Mouse (Mus musculus) embryonic facial prominence, embryonic 12.5 days (tissue): Measurements from ENCODE around the gene Clec1a. TPM values are rescaled to one million over a fixed set of nuclear protein-coding genes. Genes with fewer than 3 reads are reported as not detected.

Experiments used
- ATAC-seq: fragments of 200-750 bp; cut with Nextera tagmentation; 2 replicates; pipeline ENCODE4 v1.8.0; 2017; ENCODE audit not compliant: insufficient number of reproducible peaks, insufficient read depth, low FRiP score, low TSS enrichment
- H3K27ac ChIP-seq: fragments of 300-500 bp; sonication (generic); 2 replicates; pipeline ENCODE4 v1.5.1; 2016; ENCODE audit warnings: mild to moderate bottlenecking
- H3K27me3 ChIP-seq: fragments of 300-500 bp; sonication (generic); 2 replicates; pipeline ENCODE4 v1.6.1; 2016; ENCODE audit warnings: mild to moderate bottlenecking, moderate library complexity
- H3K36me3 ChIP-seq: fragments of 300-500 bp; sonication (generic); 2 replicates; pipeline ENCODE4 v1.6.1; 2016; ENCODE audit warnings: mild to moderate bottlenecking
- H3K4me1 ChIP-seq: fragments of 300-500 bp; sonication (generic); 2 replicates; pipeline ENCODE4 v1.6.1; 2016
- H3K4me2 ChIP-seq: fragments of 300-500 bp; sonication (generic); replicated peaks from 2 replicates; pipeline ENCODE4 v1.6.1; 2016; ENCODE audit warnings: mild to moderate bottlenecking, moderate library complexity
- H3K4me3 ChIP-seq: fragments of 300-500 bp; sonication (generic); 2 replicates; pipeline ENCODE4 v1.5.1; 2016; ENCODE audit warnings: mild to moderate bottlenecking
- H3K9ac ChIP-seq: fragments of 300-500 bp; sonication (generic); 2 replicates; pipeline ENCODE4 v1.6.1; 2016; ENCODE audit warnings: mild to moderate bottlenecking, moderate library complexity
- H3K9me3 ChIP-seq: fragments of 300-500 bp; sonication (generic); 2 replicates; pipeline ENCODE4 v1.6.1; 2016; ENCODE audit warnings: mild to moderate bottlenecking, moderate library complexity
- WGBS: fragments of 180-500 bp; shearing (Covaris S2); methylation state at CpG from one replicate; pipeline ENCODE4 v1.1.7; 2016; 5-methylcytosine and 5-hydroxymethylcytosine counted together
- polyA plus RNA-seq: library from polyadenylated mRNA; unstranded; fragments of >200 nt; fragmentation: Nextera tagmentation; extraction: Ambion mirVana; gene quantifications from 2 replicates; pipeline ENCODE4 v1.2.1, GENCODE M21; 2016

Gene Clec1a
- polyA plus RNA-seq, 1 experiment from 2014 or later: 1.9 TPM

- Histone ChIP-seq H3K4me3 (no peak overlapping the region), H3K4me2 (no peak overlapping the region), H3K27me3 (no peaks in the 10 kb centered on the region), H3K9ac (no peak overlapping the region), H3K9me3 (no peaks in the 10 kb centered on the region), H3K36me3 (no peaks in the 10 kb centered on the region), H3K27ac (no peak overlapping the region), H3K4me1 (no peaks in the 10 kb centered on the region)
- ATAC-seq: no peak
- 79% methylated on average over 5 of the region's 5 CpGs for WGBS
These were observed 17.6 kb downstream of the Clec1a start for GRCm38 (mm10) chr6:129434239-129434638.

- no peak overlapping the region for H3K27ac ChIP-seq
- no peaks in the 10 kb centered on the region for H3K36me3 ChIP-seq
- ATAC-seq: no peak
- H3K4me3 ChIP-seq: no peak overlapping the region
- H3K9ac ChIP-seq: no peak overlapping the region
- peaks cover 5% of the 10 kb centered on the region for H3K4me1 ChIP-seq
- no peaks in the 10 kb centered on the region for H3K27me3 ChIP-seq
- no peak overlapping the region for H3K4me2 ChIP-seq
- H3K9me3 ChIP-seq: no peaks in the 10 kb centered on the region
- WGBS: 80% methylated on average over 4 of the region's 4 CpGs
These were observed 24.5 kb downstream of the Clec1a start for GRCm38 (mm10) chr6:129427281-129427680.

DNA sequence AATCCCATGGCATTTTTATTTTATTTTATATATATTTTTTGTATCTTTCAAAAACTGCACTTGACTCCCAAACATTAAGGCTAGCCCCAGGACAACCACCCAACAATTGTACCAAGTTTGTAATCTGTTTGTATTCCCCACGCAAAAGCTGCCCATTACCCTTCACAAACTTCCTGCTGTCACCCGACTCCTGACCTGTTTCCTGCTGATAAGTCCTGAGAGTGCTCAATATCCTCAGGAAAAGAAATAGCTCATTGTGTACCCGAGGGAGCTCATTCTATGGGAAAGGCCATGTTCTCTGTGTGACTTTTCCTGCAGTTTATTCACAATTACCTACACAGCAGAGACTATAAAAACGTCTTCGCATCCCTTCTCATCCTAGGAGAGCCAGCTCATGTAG is 26.0 kb downstream of the Clec1a start:
- no peaks in the 10 kb centered on the region for H3K27me3 ChIP-seq
- no peak overlapping the region for H3K4me2 ChIP-seq
- H3K4me3 ChIP-seq: no peak overlapping the region
- no peaks in the 10 kb centered on the region for H3K36me3 ChIP-seq
- ATAC-seq: no peak
- H3K9me3 ChIP-seq: no peaks in the 10 kb centered on the region
- no peak overlapping the region for H3K9ac ChIP-seq
- 22% methylated on average over 5 of the region's 5 CpGs for WGBS
- H3K4me1 ChIP-seq: peaks cover 5% of the 10 kb centered on the region
- no peak overlapping the region for H3K27ac ChIP-seq

DNA sequence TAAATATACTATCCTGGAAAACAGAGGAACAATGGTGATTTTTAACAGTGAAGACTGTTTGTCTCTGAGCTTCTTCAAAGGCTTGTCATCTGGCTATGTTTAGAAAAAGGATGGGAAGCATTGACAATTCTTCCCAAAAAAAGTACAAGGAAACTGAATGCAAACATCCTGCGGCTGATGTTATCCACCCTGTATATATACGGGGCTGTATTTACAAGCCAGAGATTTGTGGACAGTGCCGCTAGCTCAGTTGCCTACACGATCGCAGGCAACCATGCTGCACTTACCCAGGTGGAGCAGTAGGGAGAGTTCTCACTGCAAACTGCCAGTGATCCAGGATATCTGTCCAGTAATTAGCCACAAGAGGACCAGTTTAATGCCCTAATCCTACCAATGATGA is 26.6 kb downstream of the Clec1a start:
- no peak overlapping the region for H3K27ac ChIP-seq
- H3K9ac ChIP-seq: no peak overlapping the region
- no peaks in the 10 kb centered on the region for H3K9me3 ChIP-seq
- no peak overlapping the region for H3K4me3 ChIP-seq
- no peak for ATAC-seq
- H3K4me1 ChIP-seq: peaks cover 5% of the 10 kb centered on the region
- 66% methylated on average over 5 of the region's 5 CpGs for WGBS
- H3K4me2 ChIP-seq: no peak overlapping the region
- no peaks in the 10 kb centered on the region for H3K36me3 ChIP-seq
- no peaks in the 10 kb centered on the region for H3K27me3 ChIP-seq

DNA sequence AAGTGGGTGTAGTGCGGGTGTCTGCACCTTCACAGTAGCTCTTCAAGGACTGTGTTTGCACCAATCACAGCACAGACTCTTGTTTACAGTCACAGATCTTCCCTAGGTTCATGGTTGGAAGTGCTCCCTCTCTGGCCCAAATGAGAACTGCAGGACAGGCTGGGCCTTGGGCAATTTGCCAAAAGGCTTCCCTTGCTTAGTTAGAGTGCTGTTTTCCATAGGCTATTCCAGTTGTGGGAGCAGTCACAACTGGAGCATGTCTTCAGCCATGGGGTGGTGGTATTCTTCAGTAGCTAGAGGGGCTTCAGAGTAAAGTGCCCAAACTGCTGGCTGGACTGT is 28.1 kb downstream of the Clec1a start:
- ATAC-seq: peak; percentile 41; the same call in 1 of the 2 replicates
- Histone ChIP-seq H3K27ac (no peak overlapping the region), H3K36me3 (no peaks in the 10 kb centered on the region), H3K9ac (no peak overlapping the region), H3K4me3 (no peak overlapping the region), H3K27me3 (no peaks in the 10 kb centered on the region), H3K4me1 (peaks cover 5% of the 10 kb centered on the region), H3K4me2 (no peak overlapping the region), H3K9me3 (no peaks in the 10 kb centered on the region)
- 8% methylated on average over 1 of the region's 1 CpGs for WGBS

GRCm38 (mm10) chr6:129423040-129423733 is 28.6 kb downstream of the Clec1a start:
- 0 out of 2 replicates have a peak, but pooled peaks have one; percentile 52 for ATAC-seq
- WGBS: 61% methylated on average over 4 of the region's 4 CpGs
- Histone ChIP-seq H3K4me3 (no peak overlapping the region), H3K27ac (peak overlapping the region; percentile 46; the same call in 1 of the 2 replicates), H3K4me2 (no peak overlapping the region), H3K27me3 (no peaks in the 10 kb centered on the region), H3K4me1 (peaks cover 5% of the 10 kb centered on the region), H3K36me3 (no peaks in the 10 kb centered on the region), H3K9ac (no peak overlapping the region), H3K9me3 (no peaks in the 10 kb centered on the region)

- Histone ChIP-seq H3K27me3 (no peaks in the 10 kb centered on the region), H3K4me1 (peaks cover 5% of the 10 kb centered on the region), H3K27ac (no peak overlapping the region), H3K4me2 (no peak overlapping the region), H3K9ac (no peak overlapping the region), H3K9me3 (no peaks in the 10 kb centered on the region), H3K4me3 (no peak overlapping the region), H3K36me3 (no peaks in the 10 kb centered on the region)
- WGBS: 88% methylated on average over 3 of the region's 3 CpGs
- no peak for ATAC-seq
These were observed 29.5 kb downstream of the Clec1a start for GRCm38 (mm10) chr6:129422311-129422710.

DNA sequence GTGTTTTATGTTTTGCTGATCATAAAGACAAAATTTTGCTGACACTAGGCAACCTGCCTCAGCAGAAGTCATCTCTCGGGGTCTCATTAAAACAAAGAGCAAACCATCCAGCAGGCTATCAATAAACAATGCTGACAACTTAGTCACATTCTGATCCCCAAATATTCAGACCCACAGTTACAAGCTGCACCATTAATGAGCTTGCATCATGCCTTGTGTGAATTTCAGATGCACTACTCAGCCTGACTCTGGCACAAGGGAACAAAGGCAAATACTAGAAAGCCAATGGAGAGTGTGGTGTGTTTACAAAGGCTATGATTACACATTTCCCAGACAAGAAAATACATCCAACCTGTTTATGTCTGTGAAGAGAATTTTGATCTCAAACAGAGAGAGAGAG is 37.6 kb downstream of the Clec1a start:
- no peak overlapping the region for H3K27ac ChIP-seq
- no peaks in the 10 kb centered on the region for H3K4me1 ChIP-seq
- H3K9me3 ChIP-seq: no peaks in the 10 kb centered on the region
- ATAC-seq: no peak
- H3K9ac ChIP-seq: no peak overlapping the region
- 82% methylated on average over 1 of the region's 1 CpGs for WGBS
- H3K4me3 ChIP-seq: no peak overlapping the region
- H3K36me3 ChIP-seq: no peaks in the 10 kb centered on the region
- H3K27me3 ChIP-seq: no peaks in the 10 kb centered on the region
- H3K4me2 ChIP-seq: no peak overlapping the region

GRCm38 (mm10) chr6:129408562-129408961 is 43.2 kb downstream of the Clec1a start, which contains the start of gene Clec9a:
Gene Clec9a (plus strand): TSS chr6:129408862.
- Histone ChIP-seq H3K27ac (no peak within 1 kb of the TSS), H3K4me2 (no peak within 1 kb of the TSS), H3K9ac (no peak within 1 kb of the TSS), H3K4me1 (no peaks in the 10 kb centered on the region), H3K4me3 (no peak within 1 kb of the TSS), H3K9me3 (no peaks in the 10 kb centered on the region), H3K36me3 (no peaks in the 10 kb centered on the region), H3K27me3 (no peaks in the 10 kb centered on the region)
- 85% methylated on average over 2 of the region's 2 CpGs for WGBS
- no peak for ATAC-seq

DNA sequence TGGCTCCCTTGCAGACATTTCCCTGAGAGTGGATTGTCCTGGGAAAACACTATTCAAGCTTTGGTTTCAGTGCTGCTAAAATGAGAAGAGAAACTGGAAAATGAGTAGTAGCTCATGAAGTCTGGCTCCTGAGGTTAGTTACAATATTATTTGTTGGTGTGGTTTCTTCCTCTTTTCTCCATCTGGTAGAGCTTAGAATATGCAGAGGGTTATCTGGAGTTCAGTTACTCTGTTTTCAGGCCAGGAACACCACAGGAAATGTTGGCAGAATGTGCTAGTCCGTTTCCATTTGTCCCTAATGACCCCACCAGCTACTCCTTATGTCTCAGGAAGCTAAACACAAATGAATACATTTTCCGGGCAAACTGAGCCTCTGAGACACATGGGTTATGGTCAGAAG is 44.5 kb downstream of the Clec1a start:
- H3K27me3 ChIP-seq: no peaks in the 10 kb centered on the region
- no peak overlapping the region for H3K4me2 ChIP-seq
- no peak overlapping the region for H3K27ac ChIP-seq
- H3K9me3 ChIP-seq: no peaks in the 10 kb centered on the region
- no peaks in the 10 kb centered on the region for H3K36me3 ChIP-seq
- no peak for ATAC-seq
- H3K4me3 ChIP-seq: no peak overlapping the region
- no peak overlapping the region for H3K9ac ChIP-seq
- 61% methylated on average over 2 of the region's 2 CpGs for WGBS
- no peaks in the 10 kb centered on the region for H3K4me1 ChIP-seq

DNA sequence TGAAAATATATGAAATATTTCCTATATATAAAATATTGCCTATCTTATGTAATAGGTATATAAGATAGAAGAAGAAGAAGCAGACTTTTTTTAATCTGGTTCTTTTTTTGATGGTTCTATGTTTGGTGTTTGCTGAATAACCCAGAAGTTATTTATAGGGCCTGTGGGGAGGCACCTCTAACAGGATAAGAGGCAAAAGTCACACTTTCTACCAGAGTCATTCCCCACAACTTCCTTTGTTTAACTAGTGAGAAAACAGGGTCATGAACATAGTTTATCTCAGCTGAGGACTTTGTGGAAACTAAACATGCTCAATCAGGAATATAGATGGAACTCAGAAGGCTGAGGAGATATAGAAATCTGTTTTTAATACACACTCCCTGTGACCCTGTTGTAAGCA is 45.8 kb downstream of the Clec1a start:
- Histone ChIP-seq H3K4me1 (no peaks in the 10 kb centered on the region), H3K36me3 (no peaks in the 10 kb centered on the region), H3K27ac (no peak overlapping the region), H3K9ac (no peak overlapping the region), H3K27me3 (no peaks in the 10 kb centered on the region), H3K9me3 (no peaks in the 10 kb centered on the region), H3K4me3 (no peak overlapping the region), H3K4me2 (no peak overlapping the region)
- no peak for ATAC-seq

DNA sequence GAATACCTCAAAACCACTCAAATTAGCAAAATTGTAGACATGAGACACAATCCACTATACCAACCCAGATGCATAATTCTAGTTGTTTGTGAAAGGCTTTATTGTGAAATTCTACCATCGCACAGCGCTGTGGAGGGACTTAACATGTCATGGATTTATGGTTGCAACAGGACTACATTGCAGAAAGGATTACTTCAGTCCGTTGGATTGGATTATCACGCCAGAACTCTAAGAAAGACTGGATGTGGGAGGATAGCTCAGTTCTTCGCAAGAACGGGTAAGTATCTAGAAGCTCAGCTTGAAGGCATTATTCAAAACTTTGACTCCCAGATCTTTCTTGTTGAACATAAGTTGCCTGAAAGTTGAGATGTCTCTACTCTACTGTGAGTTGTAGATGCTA is 48.4 kb downstream of the Clec1a start:
- WGBS: 82% methylated on average over 6 of the region's 6 CpGs
- Histone ChIP-seq H3K27me3 (no peaks in the 10 kb centered on the region), H3K4me2 (no peak overlapping the region), H3K4me1 (no peaks in the 10 kb centered on the region), H3K4me3 (no peak overlapping the region), H3K36me3 (no peaks in the 10 kb centered on the region), H3K9ac (no peak overlapping the region), H3K9me3 (no peaks in the 10 kb centered on the region), H3K27ac (no peak overlapping the region)
- ATAC-seq: no peak

GRCm38 (mm10) chr6:129402404-129402803 is 49.4 kb downstream of the Clec1a start:
- no peak overlapping the region for H3K9ac ChIP-seq
- no peaks in the 10 kb centered on the region for H3K27me3 ChIP-seq
- no peak overlapping the region for H3K4me3 ChIP-seq
- no peak for ATAC-seq
- H3K4me2 ChIP-seq: no peak overlapping the region
- no peaks in the 10 kb centered on the region for H3K36me3 ChIP-seq
- H3K9me3 ChIP-seq: no peaks in the 10 kb centered on the region
- H3K27ac ChIP-seq: no peak overlapping the region
- WGBS: 90% methylated on average over 2 of the region's 2 CpGs
- H3K4me1 ChIP-seq: no peaks in the 10 kb centered on the region
